8 mouse cellular contexts compared by ENCODE assay signal in the genomic region with DNA sequence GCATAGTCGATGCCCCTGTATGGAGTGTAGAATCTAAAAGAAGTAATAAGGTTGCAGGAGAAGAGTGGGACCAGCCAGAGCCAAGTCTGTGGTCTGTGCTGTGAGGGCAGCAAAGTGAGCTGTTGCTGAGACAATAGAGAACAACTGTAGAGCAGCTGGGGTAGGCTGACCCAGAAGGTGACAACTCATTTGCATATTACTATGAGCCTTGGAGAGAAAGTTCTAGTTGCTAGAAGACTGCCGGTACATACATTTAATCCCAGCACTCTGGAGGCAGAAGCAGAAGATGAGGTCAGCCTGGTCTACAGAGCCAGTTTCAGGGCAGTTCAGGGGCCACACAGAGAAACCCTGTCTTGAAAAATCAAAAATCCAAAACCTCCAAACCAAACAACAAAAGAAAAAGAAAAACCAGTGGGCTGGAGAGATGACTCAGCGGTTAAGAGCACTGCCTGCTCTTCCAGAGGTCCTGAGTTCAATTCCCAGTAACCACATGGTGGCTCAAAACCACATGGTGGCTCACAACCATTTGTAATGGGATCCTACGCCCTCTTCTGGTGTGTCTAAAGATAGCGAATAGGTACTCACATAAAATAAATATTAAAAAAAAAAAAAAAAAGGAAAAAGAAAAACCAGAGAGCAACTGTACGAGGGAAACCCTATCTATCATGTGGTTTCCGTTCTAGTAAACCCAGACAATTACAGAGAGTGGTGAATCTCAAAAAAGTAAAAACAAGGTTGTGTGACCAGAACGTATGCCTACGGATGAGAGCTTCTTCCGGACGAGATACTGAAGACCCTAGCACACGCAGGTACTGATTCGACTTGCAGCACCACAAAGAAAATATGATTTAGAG. TPM values are rescaled to one million over a fixed set of nuclear protein-coding genes. Genes with fewer than 3 reads are reported as not detected.
DNase-seq lines count a peak whose midpoint lies in the region; ATAC-seq and TF ChIP-seq lines count a peak whose summit lies in the region.

No protein-coding gene starts in this region.

- TF ChIP-seq CTCF in forebrain, postnatal 0 days (IDR thresholded peaks at IDR 0.05; ENCODE audit: low read depth): no peak

- ATAC-seq in heart, embryonic 11.5 days (replicated peaks; ENCODE audit: insufficient number of reproducible peaks, low FRiP score, low TSS enrichment): no peak
- no peak for ATAC-seq in forebrain, postnatal 0 days
- ATAC-seq in megakaryocyte, adult 5-6 weeks (ENCODE audit: poor library complexity, severe bottlenecking): 0 out of 2 replicates have a peak, but pooled peaks have one; percentile 12

- no peak overlapping the region for H3K4me3 ChIP-seq in heart, embryonic 11.5 days (ENCODE audit: low read depth, low read length)
- H3K4me3 ChIP-seq in forebrain, postnatal 0 days (ENCODE audit: low read depth, low read length): no peak overlapping the region; the same call in 1 of the 2 replicates

- H3K27me3 ChIP-seq in heart, embryonic 11.5 days (ENCODE audit: control insufficient read depth, insufficient read depth, low read length): no peaks in the 10 kb centered on the region
- H3K27me3 ChIP-seq in forebrain, postnatal 0 days (ENCODE audit: insufficient read depth, low read length): no peaks in the 10 kb centered on the region

- no peak overlapping the region for H3K27ac ChIP-seq in heart, embryonic 11.5 days (ENCODE audit: low read depth, low read length)
- H3K27ac ChIP-seq in forebrain, postnatal 0 days (ENCODE audit: low read depth, low read length): no peak overlapping the region

- no peaks in the 10 kb centered on the region for H3K4me1 ChIP-seq in heart, embryonic 11.5 days (ENCODE audit: control insufficient read depth, insufficient read depth, low read length)
- H3K4me1 ChIP-seq in forebrain, postnatal 0 days (ENCODE audit: insufficient read depth): no peaks in the 10 kb centered on the region

- no peak for DNase-seq in heart, postnatal 4 days
- peak; percentile 67 for DNase-seq in A20 (ENCODE audit: low read depth, low spot score)
- DNase-seq in forebrain, postnatal 0 days: no peak
- no peak for DNase-seq in natural killer cell, adult 2 months (ENCODE audit: low spot score in 2 of 2)
- no peak for DNase-seq in adrenal gland, adult 8-10 months
- DNase-seq in urinary bladder, adult 2 months (ENCODE audit: low spot score): no peak

- H3K36me3 ChIP-seq in heart, embryonic 11.5 days (ENCODE audit: control insufficient read depth, insufficient read depth, low read length): no peaks in the 10 kb centered on the region
- H3K36me3 ChIP-seq in forebrain, postnatal 0 days (ENCODE audit: insufficient read depth): no peaks in the 10 kb centered on the region

- H3K9ac ChIP-seq in heart, embryonic 11.5 days (ENCODE audit: low read depth, low read length): no peak overlapping the region
- peak overlapping the region; percentile 33; the same call in 1 of the 2 replicates for H3K9ac ChIP-seq in forebrain, postnatal 0 days

- peak overlapping the region; percentile 58 for H3K4me2 ChIP-seq in heart, embryonic 11.5 days
- H3K4me2 ChIP-seq in forebrain, postnatal 0 days (ENCODE audit: low read depth): peak overlapping the region; percentile 44

- no peaks in the 10 kb centered on the region for H3K9me3 ChIP-seq in heart, embryonic 11.5 days (replicated peaks; ENCODE audit: control insufficient read depth, low read length)
- no peaks in the 10 kb centered on the region for H3K9me3 ChIP-seq in forebrain, postnatal 0 days (ENCODE audit: low read length)

- 42% methylated on average over 13 of the region's 13 CpGs for WGBS in heart, embryonic 11.5 days (ENCODE audit: insufficient replicate concordance)
- 45% methylated on average over 13 of the region's 13 CpGs for WGBS in forebrain, postnatal 0 days

RNA-seq across cellular contexts. Expression of a gene that starts 20.3 kb away (rescaled TPM):
- polyA plus RNA-seq in heart, embryonic 11.5 days (2014; fragmentation: Nextera tagmentation; extraction: Ambion mirVana): 449 and 491 TPM in 2 replicates
- total RNA-seq in heart, postnatal 4 days (2021): 100 to 1,000 TPM; 216 to 229 TPM
- 475 and 549 TPM in 2 replicates for total RNA-seq in forebrain, postnatal 0 days (2014; rRNA removed)
- 744 and 971 TPM in 2 replicates for polyA plus RNA-seq in forebrain, postnatal 0 days (2015; fragmentation: Nextera tagmentation; extraction: Ambion mirVana)
- 353 and 377 TPM in 2 replicates for total RNA-seq in megakaryocyte, adult 5-6 weeks (2015)
- total RNA-seq in megakaryocyte, adult 5-6 weeks (2017): 210 and 213 TPM in 2 replicates
- total RNA-seq in adrenal gland, adult 8-10 months (2022): 100 to 1,000 TPM; 160 to 184 (median 171) TPM
- 211 and 229 TPM in 2 replicates for polyA plus RNA-seq in urinary bladder, adult 2 months (2012; rRNA removed)
